Mouse (Mus musculus) neural tube, embryonic 12.5 days (tissue): Measurements from ENCODE around the gene Mettl17. TPM values are rescaled to one million over a fixed set of nuclear protein-coding genes. Genes with fewer than 3 reads are reported as not detected.
"Not testable (repeated sequence)": the region's sequence is repeated elsewhere in the genome, so short reads cannot be mapped to it uniquely, and the experiment has no call there.

Experiments
- ATAC-seq: fragments of 200-750 bp; cut with Nextera tagmentation; 2 replicates; pipeline ENCODE4 v1.8.0; 2017; ENCODE audit warnings: low read depth, mild to moderate bottlenecking, moderate TSS enrichment, moderate library complexity; ENCODE audit not compliant: low FRiP score
- H3K27ac ChIP-seq: fragments of 300-500 bp; sonication (generic); 2 replicates; pipeline ENCODE4 v1.5.1; 2016
- H3K27me3 ChIP-seq: fragments of 300-500 bp; sonication (generic); replicated peaks from 2 replicates; pipeline ENCODE4 v1.6.1; 2016; ENCODE audit warnings: mild to moderate bottlenecking
- H3K36me3 ChIP-seq: fragments of 300-500 bp; sonication (generic); 2 replicates; pipeline ENCODE4 v1.6.1; 2016; ENCODE audit warnings: mild to moderate bottlenecking
- H3K4me1 ChIP-seq: fragments of 300-500 bp; sonication (generic); 2 replicates; pipeline ENCODE4 v1.6.1; 2016
- H3K4me2 ChIP-seq: fragments of 300-500 bp; sonication (generic); replicated peaks from 2 replicates; pipeline ENCODE4 v1.6.1; 2016; ENCODE audit warnings: mild to moderate bottlenecking
- H3K4me3 ChIP-seq: fragments of 300-500 bp; sonication (generic); 2 replicates; pipeline ENCODE4 v1.5.1; 2016
- H3K9ac ChIP-seq: fragments of 300-500 bp; sonication (generic); 2 replicates; pipeline ENCODE4 v1.6.1; 2016; ENCODE audit warnings: mild to moderate bottlenecking
- H3K9me3 ChIP-seq: fragments of 300-500 bp; sonication (generic); 2 replicates; pipeline ENCODE4 v1.6.1; 2016; ENCODE audit warnings: mild to moderate bottlenecking
- WGBS: fragments of 180-500 bp; shearing (Covaris S2); methylation state at CpG from one replicate; pipeline ENCODE4 v1.1.7; 2016; 5-methylcytosine and 5-hydroxymethylcytosine counted together
- polyA plus RNA-seq: library from polyadenylated mRNA; unstranded; fragments of >200 nt; fragmentation: Nextera tagmentation; extraction: Ambion mirVana; gene quantifications from 2 replicates; pipeline ENCODE4 v1.2.1, GENCODE M21; 2016

Mettl17 gene
- 58.6 and 64.4 TPM in 2 replicates for polyA plus RNA-seq

DNA sequence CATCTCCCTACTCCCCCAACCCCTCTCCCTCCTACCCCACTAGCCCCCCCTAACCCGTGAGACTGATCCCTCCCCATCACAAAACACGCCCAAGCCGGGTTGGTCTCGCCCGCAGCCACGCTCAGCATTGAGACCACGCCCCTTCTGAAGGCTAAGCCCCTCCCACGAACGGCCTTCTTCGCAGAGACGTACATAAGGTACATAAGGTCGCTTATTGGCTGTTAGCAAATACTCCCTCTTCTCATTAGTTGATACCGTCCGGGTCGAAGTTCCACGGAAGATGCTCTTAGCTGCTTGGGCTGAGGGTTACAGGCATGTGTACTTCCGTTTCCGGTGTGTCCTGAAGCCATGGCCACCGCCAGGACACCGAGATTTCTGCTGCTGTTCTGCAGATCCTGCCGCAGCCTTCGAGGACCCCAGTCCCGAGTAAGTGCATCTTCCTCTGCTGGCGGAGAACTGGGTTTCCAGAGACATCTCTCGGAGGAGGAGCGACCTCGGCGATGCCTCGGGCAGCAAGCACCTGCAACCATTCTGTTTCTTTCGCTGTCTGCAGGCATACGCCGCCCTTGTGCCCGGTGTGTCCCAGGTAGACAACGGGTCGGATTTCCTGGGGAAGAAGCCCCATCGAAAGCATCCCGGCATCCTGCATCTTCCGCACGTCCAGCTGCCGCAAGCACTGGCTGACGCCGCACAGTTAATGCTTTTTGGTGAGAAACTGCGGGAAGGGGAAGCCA is at the start of gene Mettl17:
TSS of gene Mettl17 (plus strand) at position 245 of the 734 bp plus-strand sequence.
- Histone ChIP-seq H3K9ac (peak within 1 kb of the TSS; percentile 71), H3K27ac (peak within 1 kb of the TSS; percentile 33; the same call in 1 of the 2 replicates), H3K4me2 (peak within 1 kb of the TSS; percentile 72), H3K4me3 (peak within 1 kb of the TSS; percentile 61), H3K9me3 (no peaks in the 10 kb centered on the region), H3K4me1 (peaks cover 11% of the 10 kb centered on the region), H3K27me3 (no peaks in the 10 kb centered on the region), H3K36me3 (peaks cover 32% of the 10 kb centered on the region)
- WGBS = under 1% methylated on average over 43 of the region's 43 CpGs
- peak; percentile 99 for ATAC-seq

DNA sequence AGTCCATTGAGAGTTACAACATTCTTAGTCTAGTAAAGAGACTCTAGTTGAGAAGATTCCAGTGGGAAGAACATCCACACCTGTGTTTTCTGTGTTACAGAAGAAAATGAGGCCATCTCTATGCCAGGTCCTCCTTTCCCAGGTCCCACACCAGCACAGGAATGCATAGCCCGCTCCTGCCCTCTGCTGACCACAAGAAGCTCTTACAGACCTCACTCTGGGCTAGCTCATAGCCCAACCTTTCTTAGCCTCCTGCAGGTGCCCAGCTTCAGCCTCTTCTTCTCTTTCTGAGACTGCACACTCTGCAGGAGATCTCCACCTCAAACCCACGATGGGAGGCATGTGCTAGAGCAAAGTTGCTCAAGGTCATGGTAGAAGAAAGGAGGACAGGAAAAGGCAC is 46.2 kb upstream of the Mettl17 start:
- not testable (repeated sequence) for H3K9me3 ChIP-seq, ATAC-seq, H3K4me3 ChIP-seq, H3K4me2 ChIP-seq, H3K27ac ChIP-seq, H3K9ac ChIP-seq, H3K36me3 ChIP-seq, H3K27me3 ChIP-seq, H3K4me1 ChIP-seq
- WGBS = 27% methylated on average over 2 of the region's 2 CpGs

DNA sequence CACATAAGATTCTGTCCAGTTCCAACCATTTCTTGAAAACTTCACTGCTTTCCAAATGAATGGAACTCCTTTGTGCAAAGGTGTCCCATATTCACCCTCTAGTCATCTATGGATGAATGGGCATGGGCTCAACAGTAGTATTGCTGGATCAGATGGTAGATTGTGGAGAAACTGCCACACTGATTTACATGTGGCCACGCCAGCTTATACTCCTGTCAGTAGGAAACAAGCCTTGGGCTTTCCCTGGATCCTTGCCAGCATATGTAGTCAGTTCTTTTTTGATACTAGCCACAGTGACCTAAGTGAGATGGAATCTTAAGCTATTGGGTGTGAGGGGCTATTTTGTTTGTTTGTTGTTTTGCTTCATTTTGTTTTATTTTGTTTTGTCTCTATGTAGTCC is 42.4 kb upstream of the Mettl17 start:
- no peak overlapping the region for H3K9ac ChIP-seq
- WGBS = 74% methylated on average over 1 of the region's 1 CpGs
- no peak for ATAC-seq
- no peak overlapping the region for H3K27ac ChIP-seq
- no peak overlapping the region for H3K4me3 ChIP-seq
- no peaks in the 10 kb centered on the region for H3K4me1 ChIP-seq
- no peaks in the 10 kb centered on the region for H3K27me3 ChIP-seq
- no peak overlapping the region for H3K4me2 ChIP-seq
- no peaks in the 10 kb centered on the region for H3K9me3 ChIP-seq
- H3K36me3 ChIP-seq = no peaks in the 10 kb centered on the region

DNA sequence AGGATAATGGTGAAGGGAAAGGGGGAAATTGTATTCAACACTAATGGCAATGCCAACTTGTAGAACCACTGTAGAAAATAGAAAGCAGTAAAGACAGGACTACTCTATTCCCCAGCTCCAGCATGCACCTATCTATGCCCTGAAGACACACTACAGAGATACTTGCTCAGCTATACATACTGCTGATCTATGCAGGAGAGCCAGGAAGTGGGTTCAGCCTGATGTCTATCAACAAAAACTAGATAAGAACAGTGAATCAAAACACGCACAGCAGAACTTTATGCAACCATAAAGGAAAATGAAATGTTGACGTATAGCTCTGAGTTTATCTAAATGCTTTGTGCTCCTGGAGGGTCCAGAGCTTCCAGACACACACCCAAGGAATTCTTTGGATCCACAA is 41.9 kb upstream of the Mettl17 start:
- no peak overlapping the region for H3K4me3 ChIP-seq

DNA sequence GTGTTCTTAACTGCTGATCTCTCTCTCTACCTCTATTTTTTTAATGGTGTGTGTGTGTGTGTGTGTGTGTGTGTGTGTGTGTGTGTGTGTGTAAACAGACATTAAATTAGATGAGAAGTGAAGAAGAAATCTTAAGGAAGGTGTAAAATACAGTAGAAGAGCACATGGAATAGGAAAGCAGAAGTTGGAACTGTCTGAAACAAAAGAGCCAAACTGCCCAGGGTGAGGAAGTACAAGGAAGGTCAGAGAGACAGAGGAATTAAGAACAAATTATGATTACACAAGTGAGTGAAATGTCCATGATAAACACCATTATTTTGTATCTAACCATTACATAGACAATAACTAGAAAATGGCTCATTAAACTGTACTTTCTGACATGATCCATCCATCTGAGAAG is 40.8 kb upstream of the Mettl17 start:
- no peak overlapping the region for H3K27ac ChIP-seq
- H3K4me1 ChIP-seq = no peaks in the 10 kb centered on the region
- H3K4me2 ChIP-seq = no peak overlapping the region
- H3K9me3 ChIP-seq = no peaks in the 10 kb centered on the region
- ATAC-seq = no peak
- H3K36me3 ChIP-seq = no peaks in the 10 kb centered on the region
- H3K4me3 ChIP-seq = no peak overlapping the region
- no peak overlapping the region for H3K9ac ChIP-seq
- no peaks in the 10 kb centered on the region for H3K27me3 ChIP-seq

More for the DNA sequence above, 41.9 kb upstream of the Mettl17 start:
- Histone ChIP-seq H3K36me3 (no peaks in the 10 kb centered on the region), H3K4me2 (no peak overlapping the region), H3K27me3 (no peaks in the 10 kb centered on the region), H3K4me1 (no peaks in the 10 kb centered on the region), H3K9me3 (no peaks in the 10 kb centered on the region), H3K27ac (no peak overlapping the region), H3K9ac (no peak overlapping the region)
- WGBS = 92% methylated on average over 2 of the region's 2 CpGs
- ATAC-seq = no peak

DNA sequence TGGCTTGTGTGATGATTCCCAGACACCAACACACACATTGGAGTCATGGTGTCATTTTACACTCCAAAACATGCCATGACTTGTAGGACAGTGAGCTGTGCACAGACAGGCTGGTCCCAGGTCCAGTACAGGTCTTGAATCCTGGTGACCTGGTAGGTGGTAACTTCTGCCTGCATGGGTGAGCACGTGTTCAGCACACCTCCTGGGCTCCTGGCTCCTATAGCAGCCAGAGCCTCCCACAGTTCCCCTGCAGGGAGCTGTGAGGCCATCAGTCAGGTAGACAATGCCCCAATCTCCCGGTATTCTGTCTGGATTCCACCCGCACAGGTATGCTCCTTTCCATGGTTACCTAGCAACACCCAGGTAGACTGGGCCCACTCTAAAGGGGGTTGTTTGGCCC is 38.1 kb upstream of the Mettl17 start:
- no peak for ATAC-seq
- no peaks in the 10 kb centered on the region for H3K27me3 ChIP-seq
- no peaks in the 10 kb centered on the region for H3K36me3 ChIP-seq
- no peaks in the 10 kb centered on the region for H3K9me3 ChIP-seq
- H3K9ac ChIP-seq = no peak overlapping the region
- H3K4me3 ChIP-seq = no peak overlapping the region
- WGBS = 72% methylated on average over 3 of the region's 3 CpGs
- H3K27ac ChIP-seq = no peak overlapping the region
- no peaks in the 10 kb centered on the region for H3K4me1 ChIP-seq
- no peak overlapping the region for H3K4me2 ChIP-seq

DNA sequence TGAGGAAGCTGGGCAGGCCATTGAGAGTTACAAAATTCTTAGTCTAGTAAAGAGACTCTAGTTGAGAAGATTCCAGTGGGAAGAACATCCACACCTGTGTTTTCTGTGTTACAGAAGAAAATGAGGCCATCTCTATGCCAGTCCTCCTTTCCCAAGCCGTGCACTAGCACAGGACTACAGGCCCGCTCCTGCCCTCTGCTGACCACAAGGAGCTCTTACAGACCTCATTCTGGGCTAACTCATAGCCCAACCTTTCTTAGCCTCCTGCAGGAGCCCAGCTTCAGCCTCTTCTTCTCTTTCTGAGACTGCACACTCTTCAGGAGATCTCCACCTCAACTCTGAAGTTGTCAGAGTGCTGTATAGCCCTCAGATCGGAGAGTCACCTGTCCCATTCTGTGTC is 33.6 kb upstream of the Mettl17 start:
- not testable (repeated sequence) for H3K9me3 ChIP-seq, H3K4me3 ChIP-seq, H3K4me1 ChIP-seq, H3K27me3 ChIP-seq, H3K4me2 ChIP-seq, H3K27ac ChIP-seq, ATAC-seq, H3K9ac ChIP-seq, H3K36me3 ChIP-seq
- 52% methylated on average over 3 of the region's 3 CpGs for WGBS

DNA sequence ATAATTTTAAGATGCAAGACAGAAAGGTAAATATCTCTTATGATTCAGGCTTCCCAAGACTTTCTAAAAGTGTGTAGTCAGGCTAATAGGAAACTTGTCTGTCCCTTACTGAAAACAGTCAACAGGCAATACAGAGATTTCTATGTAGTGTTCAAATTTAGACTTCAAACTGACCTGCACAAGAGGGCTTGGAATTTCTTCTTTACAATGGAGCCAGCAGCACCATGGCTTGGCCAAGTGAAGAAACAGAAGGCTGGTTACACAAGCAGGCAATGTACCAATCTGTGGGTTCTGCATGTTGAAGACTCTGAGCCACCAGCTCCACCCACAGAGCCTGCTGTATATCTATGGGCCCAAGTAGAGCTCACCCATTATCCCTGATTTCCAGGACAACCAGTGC is 31.2 kb upstream of the Mettl17 start, which contains the start of gene Ear6:
TSS of gene Ear6 (plus strand) at position 301 of the 400 bp plus-strand sequence.
- Histone ChIP-seq H3K4me1 (no peaks in the 10 kb centered on the region), H3K9me3 (no peaks in the 10 kb centered on the region), H3K27me3 (no peaks in the 10 kb centered on the region), H3K36me3 (no peaks in the 10 kb centered on the region), H3K27ac (no peak within 1 kb of the TSS), H3K4me2 (no peak within 1 kb of the TSS), H3K9ac (no peak within 1 kb of the TSS), H3K4me3 (no peak within 1 kb of the TSS)
- ATAC-seq = no peak

DNA sequence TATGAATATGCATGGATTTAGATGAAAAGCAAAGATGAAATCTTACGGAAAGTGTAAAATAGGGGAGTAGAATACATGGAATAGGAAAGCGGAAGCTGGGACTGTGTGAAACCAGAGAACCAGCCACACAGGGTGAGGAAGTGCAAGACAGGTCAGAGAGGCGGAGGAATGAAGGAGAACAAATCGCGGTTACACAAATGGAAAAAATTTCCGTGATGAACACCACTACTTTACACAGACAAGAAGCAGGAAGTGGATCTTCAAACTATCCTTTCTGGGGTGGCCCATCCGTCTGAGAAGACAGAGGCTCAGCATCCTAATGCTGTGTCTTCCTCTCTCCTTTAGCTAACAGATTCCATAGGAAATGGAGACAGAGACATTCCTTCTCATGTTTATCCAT is 29.4 kb upstream of the Mettl17 start:
- not testable (repeated sequence) for H3K4me3 ChIP-seq, H3K4me2 ChIP-seq, H3K27me3 ChIP-seq, H3K9ac ChIP-seq, H3K9me3 ChIP-seq, H3K27ac ChIP-seq, ATAC-seq, H3K4me1 ChIP-seq, H3K36me3 ChIP-seq
- WGBS = 88% methylated on average over 7 of the region's 7 CpGs

DNA sequence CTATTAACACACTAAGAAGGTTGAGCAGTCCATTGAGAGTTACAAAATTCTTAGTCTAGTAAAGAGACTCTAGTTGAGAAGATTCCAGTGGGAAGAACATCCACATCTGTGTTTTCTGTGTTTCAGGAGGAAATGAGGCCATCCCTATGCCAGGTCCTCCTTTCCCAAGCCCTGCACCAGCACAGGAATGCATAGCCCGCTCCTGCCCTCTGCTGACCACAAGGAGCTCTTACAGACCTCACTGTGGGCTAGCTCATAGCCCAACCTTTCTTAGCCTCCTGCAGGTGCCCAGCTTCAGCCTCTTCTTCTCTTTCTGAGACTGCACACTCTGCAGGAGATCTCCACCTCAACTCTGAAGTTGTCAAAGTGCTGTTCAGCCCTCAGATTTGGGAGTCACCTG is 21.0 kb upstream of the Mettl17 start:
- H3K9ac ChIP-seq, H3K27ac ChIP-seq, ATAC-seq, H3K4me1 ChIP-seq, H3K4me3 ChIP-seq, H3K27me3 ChIP-seq, H3K9me3 ChIP-seq, H3K4me2 ChIP-seq, H3K36me3 ChIP-seq: not testable (repeated sequence)
- WGBS = 0% methylated on average over 1 of the region's 1 CpGs

DNA sequence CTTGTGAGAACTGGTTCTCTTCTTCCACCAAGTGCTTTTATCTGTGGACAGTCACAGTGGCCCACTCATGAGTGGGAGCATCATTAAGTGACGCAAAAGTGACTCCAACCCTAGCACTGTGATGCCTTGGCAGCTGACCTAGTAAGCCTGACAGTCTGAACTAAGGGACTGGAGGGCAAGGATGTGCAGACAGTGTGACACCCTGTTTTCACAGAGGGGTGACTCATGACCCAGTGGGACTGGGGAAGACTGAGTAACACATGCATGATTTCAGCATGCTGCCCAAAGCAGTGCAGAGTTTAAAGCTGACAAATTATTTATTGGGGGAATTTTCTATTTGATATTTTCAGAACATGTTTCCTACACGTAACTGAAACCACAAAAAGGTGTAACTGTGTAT is 13.9 kb upstream of the Mettl17 start:
- no peak overlapping the region for H3K9ac ChIP-seq
- H3K36me3 ChIP-seq = no peaks in the 10 kb centered on the region
- no peak overlapping the region for H3K4me3 ChIP-seq
- H3K27me3 ChIP-seq = no peaks in the 10 kb centered on the region
- H3K4me1 ChIP-seq = no peaks in the 10 kb centered on the region
- no peak overlapping the region for H3K4me2 ChIP-seq
- ATAC-seq = no peak
- no peak overlapping the region for H3K27ac ChIP-seq
- H3K9me3 ChIP-seq = no peaks in the 10 kb centered on the region
- WGBS = 79% methylated on average over 2 of the region's 2 CpGs

DNA sequence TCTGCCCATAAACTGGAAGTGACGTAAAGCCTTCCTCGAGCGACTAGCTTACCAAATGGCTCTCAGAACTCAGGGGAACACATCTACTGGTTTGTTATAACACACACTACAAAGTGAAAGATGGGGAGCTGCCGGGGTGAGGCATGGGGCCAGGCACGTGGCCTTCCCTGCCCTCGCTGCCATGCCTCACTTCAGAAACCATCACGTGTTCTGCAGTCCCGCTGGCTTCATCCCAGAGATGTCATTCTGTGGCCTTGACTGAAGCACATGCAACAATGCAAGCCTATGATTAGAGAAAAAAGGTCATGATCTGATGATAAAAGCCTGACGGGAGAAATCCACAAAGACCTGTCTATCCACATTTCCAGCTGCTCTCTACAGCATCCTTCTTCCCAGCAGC is 12.9 kb upstream of the Mettl17 start:
- WGBS = 87% methylated on average over 9 of the region's 9 CpGs
- Histone ChIP-seq H3K9ac (no peak overlapping the region), H3K4me2 (no peak overlapping the region), H3K27me3 (no peaks in the 10 kb centered on the region), H3K36me3 (no peaks in the 10 kb centered on the region), H3K9me3 (no peaks in the 10 kb centered on the region), H3K4me3 (no peak overlapping the region), H3K27ac (no peak overlapping the region), H3K4me1 (no peaks in the 10 kb centered on the region)
- no peak for ATAC-seq

DNA sequence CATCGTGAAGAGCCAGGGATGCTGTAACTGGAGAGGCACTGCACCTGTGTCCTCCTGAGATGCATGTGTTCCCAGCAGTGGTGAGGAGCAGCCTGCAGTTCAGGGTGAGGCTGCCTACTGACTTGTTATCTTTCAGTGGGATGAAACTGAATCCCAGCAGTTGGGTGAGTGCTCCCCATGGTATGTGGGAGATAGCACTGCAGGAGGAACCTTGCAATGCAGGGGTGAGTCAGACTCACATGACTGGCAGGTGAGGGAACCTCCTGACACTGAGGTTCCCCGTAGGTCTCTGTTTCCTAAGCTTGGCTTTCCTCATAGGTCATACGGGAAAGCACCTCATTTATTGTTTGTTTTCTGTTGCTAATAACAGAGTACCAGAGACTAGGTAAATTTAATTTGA is 7.1 kb upstream of the Mettl17 start:
- Histone ChIP-seq H3K27me3 (no peaks in the 10 kb centered on the region), H3K9ac (no peak overlapping the region), H3K27ac (no peak overlapping the region), H3K9me3 (no peaks in the 10 kb centered on the region), H3K36me3 (no peaks in the 10 kb centered on the region), H3K4me3 (no peak overlapping the region), H3K4me1 (no peaks in the 10 kb centered on the region), H3K4me2 (no peak overlapping the region)
- WGBS = 90% methylated on average over 3 of the region's 3 CpGs
- ATAC-seq = no peak
